Mouse (Mus musculus): ENCODE measurements around the gene Ctsc. TPM values are rescaled to one million over a fixed set of nuclear protein-coding genes. Genes with fewer than 3 reads are reported as not detected.

Ctsc gene
- total RNA-seq (2023) = 100 to 1,000 TPM; 514 to 605 TPM

DNA sequence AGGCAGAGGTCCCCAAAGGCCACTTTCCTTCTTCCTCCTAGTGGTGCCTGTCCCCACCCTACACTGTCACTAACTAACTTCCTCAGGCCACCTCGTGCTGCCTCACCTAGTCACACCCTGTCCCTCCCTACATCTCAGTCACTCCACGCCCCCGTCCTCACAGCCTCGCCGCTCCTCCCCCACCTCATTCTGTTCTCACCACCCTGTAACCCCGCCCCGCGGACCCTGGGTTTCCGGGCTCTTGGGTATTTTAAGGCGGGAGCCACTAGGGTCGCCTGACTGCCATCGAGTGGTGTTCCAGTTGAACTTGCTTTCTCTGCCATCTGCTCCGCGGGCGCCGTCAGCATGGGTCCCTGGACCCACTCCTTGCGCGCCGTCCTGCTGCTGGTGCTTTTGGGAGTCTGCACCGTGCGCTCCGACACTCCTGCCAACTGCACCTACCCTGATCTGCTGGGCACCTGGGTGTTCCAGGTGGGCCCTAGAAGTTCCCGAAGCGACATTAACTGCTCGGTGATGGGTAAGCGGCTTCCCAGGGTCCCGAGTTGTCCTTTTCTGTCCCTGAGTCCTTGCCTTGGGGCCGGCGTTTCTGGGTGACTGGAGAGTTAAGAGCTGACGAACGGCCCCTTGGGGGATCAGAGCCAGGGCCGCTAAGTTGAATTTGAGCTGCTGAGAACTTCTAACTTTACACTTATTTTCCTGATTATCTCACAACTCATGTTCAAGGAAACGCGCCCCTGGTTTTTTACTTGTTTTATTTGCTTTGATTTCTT, at the start of gene Ctsc:
Gene Ctsc (plus strand): TSS at position 228 of the 770 bp plus-strand sequence.

Other genes with a start within 250 kb of the Ctsc start
- 1 to 10 TPM; 3.3 TPM for gene Rab38, start 152.2 kb downstream of the Ctsc start, total RNA-seq (2023)

Data from monocyte, adult 59 days (primary cell).